Mouse (Mus musculus): ENCODE measurements at regions not wholly inside any gene's neighbourhood (a gene's known extent, or its start where the extent isn't known, plus 50 kb on each side); places are given as distances from the start of the nearest gene placed in this dataset.
"Not testable (repeated sequence)": the region's sequence is repeated elsewhere in the genome, so short reads cannot be mapped to it uniquely, and the experiment has no call there.

GRCm38 (mm10) chr7:69167456-69167855, 418.4 kb upstream of the Arrdc4 start:
- peak; percentile 1 for DNase-seq (ENCODE audit: low read depth)

GRCm38 (mm10) chr7:69161916-69162315, 412.9 kb upstream of the Arrdc4 start:
- no peak for DNase-seq (ENCODE audit: low read depth)

GRCm38 (mm10) chr7:69142351-69142750, 393.3 kb upstream of the Arrdc4 start:
- no peak for DNase-seq (ENCODE audit: low read depth)

- no peak for DNase-seq (ENCODE audit: low read depth)
Measured at GRCm38 (mm10) chr7:69133441-69133840, 384.4 kb upstream of the Arrdc4 start.

GRCm38 (mm10) chr7:69101770-69102169, 352.7 kb upstream of the Arrdc4 start:
- not testable (repeated sequence) for DNase-seq (ENCODE audit: low read depth)

- DNase-seq (ENCODE audit: low read depth), result no peak
Measured at GRCm38 (mm10) chr7:69097587-69098095, 348.6 kb upstream of the Arrdc4 start.

- no peak for DNase-seq (ENCODE audit: low read depth)
Measured at GRCm38 (mm10) chr7:69074780-69075179, 325.7 kb upstream of the Arrdc4 start.

- no peak for DNase-seq (ENCODE audit: low read depth)
Measured at GRCm38 (mm10) chr7:69062994-69063393, 314.0 kb upstream of the Arrdc4 start.

GRCm38 (mm10) chr7:69062506-69062905, 313.5 kb upstream of the Arrdc4 start:
- DNase-seq (ENCODE audit: low read depth), result no peak

GRCm38 (mm10) chr7:69062094-69062493, 313.1 kb upstream of the Arrdc4 start:
- DNase-seq (ENCODE audit: low read depth), result no peak

GRCm38 (mm10) chr7:69061242-69061641, 312.2 kb upstream of the Arrdc4 start:
- DNase-seq (ENCODE audit: low read depth), result no peak

GRCm38 (mm10) chr7:69016575-69016974, 267.5 kb upstream of the Arrdc4 start:
- no peak for DNase-seq (ENCODE audit: low read depth)

- no peak for DNase-seq (ENCODE audit: low read depth)
Measured at GRCm38 (mm10) chr7:69015047-69015446, 266.0 kb upstream of the Arrdc4 start.

- no peak for DNase-seq (ENCODE audit: low read depth)
Measured at GRCm38 (mm10) chr7:69007237-69007636, 258.2 kb upstream of the Arrdc4 start.

- no peak for DNase-seq (ENCODE audit: low read depth)
Measured at GRCm38 (mm10) chr7:68988061-68988460, 239.0 kb upstream of the Arrdc4 start.

- DNase-seq (ENCODE audit: low read depth), result no peak
Measured at GRCm38 (mm10) chr7:68983937-68984336, 234.9 kb upstream of the Arrdc4 start.

GRCm38 (mm10) chr7:68982914-68983502, 234.0 kb upstream of the Arrdc4 start:
- no peak for DNase-seq (ENCODE audit: low read depth)

GRCm38 (mm10) chr7:68978576-68978975, 229.5 kb upstream of the Arrdc4 start:
- peak; percentile 10 for DNase-seq (ENCODE audit: low read depth)

GRCm38 (mm10) chr7:68976813-68977752, 228.0 kb upstream of the Arrdc4 start:
- DNase-seq (ENCODE audit: low read depth), result peak; percentile 64

- DNase-seq (ENCODE audit: low read depth), result no peak
Measured at GRCm38 (mm10) chr7:68975956-68976355, 226.9 kb upstream of the Arrdc4 start.

GRCm38 (mm10) chr7:68975580-68975894, 226.5 kb upstream of the Arrdc4 start:
- DNase-seq (ENCODE audit: low read depth), result no peak

GRCm38 (mm10) chr7:68974761-68975579, 225.9 kb upstream of the Arrdc4 start:
- DNase-seq (ENCODE audit: low read depth), result no peak

Measured in 416B (cell line).